Mouse (Mus musculus): ENCODE data around the gene Trabd2b.

The Trabd2b gene

GRCm38 (mm10) chr4:114648532-114649074, 242.1 kb downstream of the Trabd2b start:
- no peak for DNase-seq (ENCODE audit: low read depth)

DNA sequence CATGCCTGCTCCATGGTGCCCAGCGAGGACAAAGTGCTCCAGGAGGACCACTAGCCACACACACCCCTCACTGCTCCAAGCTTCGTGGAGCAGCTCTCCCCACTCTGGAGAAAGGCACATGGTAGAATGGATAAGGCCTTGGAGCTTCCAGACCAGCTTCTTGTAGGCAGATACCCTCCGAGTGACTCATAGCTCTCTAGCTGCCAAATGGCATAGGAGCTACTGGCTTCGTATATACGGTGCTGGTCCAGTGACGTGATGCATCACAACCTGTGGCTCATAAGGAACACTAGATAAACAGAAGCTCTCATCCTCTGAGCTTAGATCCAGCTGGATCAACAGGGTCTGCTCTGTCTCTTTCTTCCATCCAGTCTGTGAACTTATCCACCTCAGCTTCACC, 244.0 kb downstream of the Trabd2b start:
- no peak for DNase-seq (ENCODE audit: low read depth)

GRCm38 (mm10) chr4:114651007-114651406, 244.5 kb downstream of the Trabd2b start:
- DNase-seq (ENCODE audit: low read depth) = no peak

DNA sequence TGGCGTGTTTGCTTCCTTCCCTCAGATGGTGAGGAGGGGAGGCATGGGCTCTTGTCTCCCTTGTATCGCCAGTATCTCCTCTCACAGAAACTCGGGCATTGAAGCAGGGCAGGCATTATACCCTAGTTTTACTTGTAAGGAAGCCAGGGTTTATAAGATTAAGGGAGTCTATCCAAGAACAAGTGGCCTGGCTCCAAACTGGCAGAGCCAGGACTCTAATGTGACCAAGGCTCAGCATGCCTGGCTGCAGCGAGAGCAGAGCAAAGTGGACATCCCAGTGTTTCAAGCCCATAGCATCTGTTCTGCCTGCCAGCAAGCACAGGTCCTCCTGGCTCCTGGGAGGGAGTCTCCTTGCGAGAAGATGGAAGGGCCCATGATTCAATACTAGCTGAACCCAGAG, 245.1 kb downstream of the Trabd2b start:
- DNase-seq (ENCODE audit: low read depth) = no peak

- DNase-seq (ENCODE audit: low read depth) = no peak
These were observed 245.9 kb downstream of the Trabd2b start for GRCm38 (mm10) chr4:114652400-114652799.

- DNase-seq (ENCODE audit: low read depth) = no peak
These were observed 251.4 kb downstream of the Trabd2b start for GRCm38 (mm10) chr4:114657933-114658332.

DNA sequence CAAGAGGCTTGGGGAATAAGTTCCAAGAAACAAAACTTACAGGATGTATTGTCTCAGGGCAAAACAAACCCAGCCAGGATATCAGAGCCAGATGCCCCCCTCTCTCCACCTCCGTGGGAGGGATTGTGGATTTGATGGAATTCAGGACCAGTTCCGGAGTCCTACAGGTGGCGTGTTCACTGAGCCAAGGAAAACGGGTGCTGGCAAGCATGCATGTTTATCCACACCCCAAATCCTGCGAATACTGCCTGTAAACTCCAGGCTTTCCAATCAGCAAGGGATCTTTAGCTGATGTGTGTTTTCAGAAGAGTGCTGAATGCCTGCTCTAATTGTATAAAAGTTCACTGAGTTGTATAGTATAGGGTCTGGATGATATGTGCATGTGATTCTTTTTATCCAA, 253.4 kb downstream of the Trabd2b start:
- no peak for DNase-seq (ENCODE audit: low read depth)

DNA sequence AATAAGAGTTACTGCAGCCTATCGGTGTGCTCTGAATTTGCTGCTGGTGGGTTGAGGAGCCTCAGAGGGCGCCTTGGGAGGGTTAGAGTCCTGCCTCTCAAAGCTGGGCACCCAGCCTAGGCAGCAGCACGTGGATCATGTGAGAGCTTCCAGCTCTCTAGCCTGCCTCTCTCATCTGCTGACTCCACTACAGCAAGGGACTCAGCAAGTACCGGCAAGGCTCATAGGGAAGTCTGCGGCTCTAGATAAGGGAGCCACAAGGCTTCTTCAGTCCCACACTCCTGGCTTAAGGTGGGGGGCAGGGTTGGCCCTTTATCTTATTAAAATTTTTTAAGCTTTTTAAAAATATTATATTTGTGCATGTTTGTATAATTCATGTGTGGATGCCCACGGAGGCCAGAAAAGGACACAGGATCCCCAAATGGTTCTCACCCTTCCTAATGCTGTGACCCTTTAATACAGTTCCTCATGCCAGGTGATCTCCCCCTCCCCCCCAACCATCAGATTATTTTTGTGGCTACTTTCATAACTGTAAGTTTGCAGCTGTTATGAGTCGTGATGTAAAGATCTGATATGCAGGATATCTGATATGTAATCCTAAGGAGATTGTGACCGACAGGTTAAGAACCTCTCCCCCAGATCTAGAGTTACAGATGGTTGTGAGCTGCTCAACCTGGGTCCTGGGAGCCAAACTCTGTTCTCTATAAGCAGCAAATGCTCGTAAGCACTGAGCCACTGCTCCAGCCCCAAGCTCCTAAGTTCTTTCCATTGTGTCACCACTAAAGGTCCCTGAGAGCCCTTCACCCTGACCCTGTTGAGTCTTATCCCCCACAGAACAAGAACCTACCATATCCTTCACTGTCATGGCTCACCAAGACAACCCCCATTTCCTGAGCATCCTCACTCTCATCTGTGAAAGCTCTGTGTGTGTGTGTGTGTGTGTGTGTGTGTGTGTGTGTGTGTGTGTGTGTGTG, 257.8 kb downstream of the Trabd2b start:
- DNase-seq (ENCODE audit: low read depth) = peak; percentile 58
